Mouse (Mus musculus): ENCODE results near the gene Kcnc3. TPM values are rescaled to one million over a fixed set of nuclear protein-coding genes. Genes with fewer than 3 reads are reported as not detected.

Kcnc3 gene
- polyA plus RNA-seq, 1 experiment from 2014 or later, result 4.4 TPM

- Histone ChIP-seq H3K27ac (no peak overlapping the region), H3K9me3 (peaks cover 4% of the 10 kb centered on the region), H3K9ac (replicated peaks) (no peak overlapping the region), H3K36me3 (no peaks in the 10 kb centered on the region), H3K4me1 (replicated peaks) (0 out of 2 replicates have a peak, but pooled peaks cover 3% of the 10 kb centered on the region), H3K4me3 (replicated peaks) (no peak overlapping the region), H3K4me2 (replicated peaks) (no peak overlapping the region), H3K27me3 (peaks cover 26% of the 10 kb centered on the region)
- no peak for ATAC-seq
- WGBS, result 83% methylated on average over 14 of the region's 14 CpGs
These were observed 25.5 kb downstream of the Kcnc3 start for GRCm38 (mm10) chr7:44615987-44616386.

- 76% methylated on average over 3 of the region's 3 CpGs for WGBS
- Histone ChIP-seq H3K9ac (replicated peaks) (no peak overlapping the region), H3K36me3 (no peaks in the 10 kb centered on the region), H3K9me3 (peaks cover 4% of the 10 kb centered on the region), H3K4me2 (replicated peaks) (no peak overlapping the region), H3K4me1 (replicated peaks) (0 out of 2 replicates have a peak, but pooled peaks cover 3% of the 10 kb centered on the region), H3K27ac (no peak overlapping the region), H3K4me3 (replicated peaks) (no peak overlapping the region), H3K27me3 (peaks cover 26% of the 10 kb centered on the region)
- no peak for ATAC-seq
These were observed 26.6 kb downstream of the Kcnc3 start for GRCm38 (mm10) chr7:44617059-44617458.

GRCm38 (mm10) chr7:44623714-44624542, 33.5 kb downstream of the Kcnc3 start:
- no peak overlapping the region for H3K9ac ChIP-seq (replicated peaks)
- no peak overlapping the region for H3K4me3 ChIP-seq (replicated peaks)
- peaks cover 4% of the 10 kb centered on the region for H3K9me3 ChIP-seq
- H3K4me2 ChIP-seq (replicated peaks), result no peak overlapping the region
- peaks cover 4% of the 10 kb centered on the region; the same call in 1 of the 2 replicates for H3K4me1 ChIP-seq (replicated peaks)
- no peak for ATAC-seq
- no peak overlapping the region for H3K27ac ChIP-seq
- WGBS, result 44% methylated on average over 18 of the region's 18 CpGs
- H3K36me3 ChIP-seq, result no peaks in the 10 kb centered on the region
- peaks cover 10% of the 10 kb centered on the region; the same call in 1 of the 2 replicates for H3K27me3 ChIP-seq

DNA sequence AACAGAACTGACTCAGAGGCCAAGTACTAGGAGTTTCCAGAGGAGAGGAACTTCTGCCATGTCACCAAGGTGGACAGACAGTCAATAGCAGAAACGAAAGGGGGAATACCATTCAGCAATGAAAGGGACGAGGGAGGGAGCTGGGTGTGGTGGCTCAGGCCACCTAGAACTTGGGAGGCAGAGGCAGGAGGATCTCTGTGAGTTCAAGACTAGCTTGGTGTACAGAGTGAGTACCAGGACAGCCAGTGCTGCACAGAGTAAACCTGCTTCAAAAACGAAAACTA, 34.0 kb downstream of the Kcnc3 start:
- WGBS, result 64% methylated on average over 3 of the region's 3 CpGs

DNA sequence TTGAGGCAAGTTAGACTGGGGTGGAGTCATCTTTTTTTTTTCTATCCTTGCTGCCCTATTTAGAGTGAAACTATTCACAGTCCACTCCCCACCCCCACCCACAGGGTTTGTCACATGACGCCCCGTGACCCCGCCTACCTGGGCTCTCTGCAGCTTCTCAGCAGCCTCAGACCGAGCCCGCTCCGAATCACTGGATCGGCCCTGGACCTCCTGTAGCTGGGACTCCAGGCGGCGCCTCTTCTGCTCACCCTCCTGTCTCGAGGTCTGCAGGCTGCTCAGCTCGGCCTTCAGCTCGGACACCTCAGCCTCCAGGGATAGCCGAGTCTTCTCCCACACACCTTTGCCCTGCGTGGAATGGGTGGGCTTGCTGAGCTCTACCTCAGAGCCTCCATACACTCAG, 34.4 kb downstream of the Kcnc3 start:
- no peak overlapping the region for H3K4me2 ChIP-seq (replicated peaks)
- no peak overlapping the region for H3K27ac ChIP-seq
- no peak overlapping the region for H3K9ac ChIP-seq (replicated peaks)
- H3K4me1 ChIP-seq (replicated peaks), result peaks cover 4% of the 10 kb centered on the region; the same call in 1 of the 2 replicates
- H3K4me3 ChIP-seq (replicated peaks), result no peak overlapping the region
- ATAC-seq, result no peak
- H3K36me3 ChIP-seq, result no peaks in the 10 kb centered on the region
- WGBS, result 65% methylated on average over 14 of the region's 14 CpGs
- peaks cover 4% of the 10 kb centered on the region for H3K9me3 ChIP-seq
- H3K27me3 ChIP-seq, result peaks cover 10% of the 10 kb centered on the region; the same call in 1 of the 2 replicates

More for the DNA sequence above, 34.0 kb downstream of the Kcnc3 start:
- ATAC-seq, result no peak
- Histone ChIP-seq H3K27ac (no peak overlapping the region), H3K4me3 (replicated peaks) (no peak overlapping the region), H3K4me1 (replicated peaks) (peaks cover 4% of the 10 kb centered on the region; the same call in 1 of the 2 replicates), H3K9ac (replicated peaks) (no peak overlapping the region), H3K4me2 (replicated peaks) (no peak overlapping the region), H3K27me3 (peaks cover 10% of the 10 kb centered on the region; the same call in 1 of the 2 replicates), H3K36me3 (no peaks in the 10 kb centered on the region), H3K9me3 (peaks cover 4% of the 10 kb centered on the region)

DNA sequence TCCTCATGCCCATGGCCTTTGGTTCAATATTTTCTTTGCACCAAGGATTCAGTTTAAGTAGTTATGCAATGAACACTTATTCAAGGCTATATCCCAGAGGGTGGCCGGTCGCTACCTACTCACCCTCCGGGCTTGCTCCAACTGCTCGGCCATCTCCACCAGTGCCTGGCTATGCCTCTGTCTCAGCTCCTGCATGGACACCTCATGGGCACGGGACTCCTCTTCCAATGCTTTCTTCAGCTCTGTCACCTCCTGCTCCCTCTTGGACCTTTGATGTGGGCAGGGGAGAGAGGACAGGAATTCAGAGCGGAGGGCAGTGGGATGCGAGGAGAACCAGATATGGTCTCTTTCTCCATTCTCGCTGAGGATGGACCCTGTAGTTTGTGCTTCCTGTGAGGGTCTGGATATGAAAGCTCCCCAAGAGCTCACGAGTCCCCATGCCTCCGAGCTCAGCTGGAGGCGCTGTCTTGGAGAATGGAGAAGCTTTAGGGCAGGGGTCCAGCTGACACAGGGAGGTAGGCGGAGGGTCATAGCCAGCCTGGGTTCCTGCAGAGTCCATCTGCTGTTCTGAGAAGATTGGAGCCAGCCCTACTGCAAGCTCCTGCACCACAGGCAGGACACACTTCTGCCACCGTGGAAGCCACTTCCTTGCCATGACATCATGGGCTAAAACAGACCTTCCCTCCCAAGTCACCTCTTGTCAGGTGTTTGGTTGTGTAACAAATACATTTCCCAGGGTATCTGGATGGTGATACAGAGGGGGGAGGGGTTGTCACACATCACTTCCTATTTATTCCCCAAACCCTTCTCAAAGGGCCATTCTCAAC, 35.0 kb downstream of the Kcnc3 start:
- Histone ChIP-seq H3K27me3 (peaks cover 10% of the 10 kb centered on the region; the same call in 1 of the 2 replicates), H3K4me3 (replicated peaks) (no peak overlapping the region), H3K4me1 (replicated peaks) (peaks cover 4% of the 10 kb centered on the region; the same call in 1 of the 2 replicates), H3K4me2 (replicated peaks) (no peak overlapping the region), H3K9ac (replicated peaks) (no peak overlapping the region), H3K27ac (no peak overlapping the region), H3K36me3 (no peaks in the 10 kb centered on the region), H3K9me3 (no peaks in the 10 kb centered on the region)
- ATAC-seq, result no peak
- 90% methylated on average over 13 of the region's 13 CpGs for WGBS

DNA sequence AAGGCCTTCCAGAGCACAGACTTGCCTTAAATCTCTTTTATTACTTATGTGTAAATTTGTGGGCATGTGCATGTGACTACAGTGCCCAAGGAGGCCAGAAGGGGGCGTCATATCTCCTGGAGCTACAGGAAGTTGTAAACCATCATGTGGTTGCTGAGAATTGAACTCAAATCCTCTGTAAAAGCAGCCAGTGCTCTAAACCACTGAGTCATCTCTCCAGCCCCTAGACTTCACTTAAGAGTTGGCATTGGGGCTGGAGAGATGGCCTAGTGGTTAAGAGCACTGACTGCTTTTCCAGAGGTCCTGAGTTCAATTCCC, 35.6 kb downstream of the Kcnc3 start:
- peaks cover 4% of the 10 kb centered on the region; the same call in 1 of the 2 replicates for H3K4me1 ChIP-seq (replicated peaks)
- H3K36me3 ChIP-seq, result no peaks in the 10 kb centered on the region
- no peak overlapping the region for H3K4me3 ChIP-seq (replicated peaks)
- no peaks in the 10 kb centered on the region for H3K9me3 ChIP-seq
- H3K4me2 ChIP-seq (replicated peaks), result no peak overlapping the region
- H3K27me3 ChIP-seq, result peaks cover 10% of the 10 kb centered on the region; the same call in 1 of the 2 replicates
- H3K9ac ChIP-seq (replicated peaks), result no peak overlapping the region
- H3K27ac ChIP-seq, result no peak overlapping the region
- WGBS, result 65% methylated on average over 1 of the region's 1 CpGs
- no peak for ATAC-seq

- 83% methylated on average over 12 of the region's 13 CpGs for WGBS
- peaks cover 4% of the 10 kb centered on the region; the same call in 1 of the 2 replicates for H3K4me1 ChIP-seq (replicated peaks)
- H3K4me2 ChIP-seq (replicated peaks), result no peak overlapping the region
- ATAC-seq, result no peak
- no peak overlapping the region for H3K4me3 ChIP-seq (replicated peaks)
- no peaks in the 10 kb centered on the region for H3K9me3 ChIP-seq
- H3K27ac ChIP-seq, result no peak overlapping the region
- H3K27me3 ChIP-seq, result peaks cover 10% of the 10 kb centered on the region; the same call in 1 of the 2 replicates
- no peak overlapping the region for H3K9ac ChIP-seq (replicated peaks)
- no peaks in the 10 kb centered on the region for H3K36me3 ChIP-seq
These were observed 36.5 kb downstream of the Kcnc3 start for GRCm38 (mm10) chr7:44626966-44627365.

DNA sequence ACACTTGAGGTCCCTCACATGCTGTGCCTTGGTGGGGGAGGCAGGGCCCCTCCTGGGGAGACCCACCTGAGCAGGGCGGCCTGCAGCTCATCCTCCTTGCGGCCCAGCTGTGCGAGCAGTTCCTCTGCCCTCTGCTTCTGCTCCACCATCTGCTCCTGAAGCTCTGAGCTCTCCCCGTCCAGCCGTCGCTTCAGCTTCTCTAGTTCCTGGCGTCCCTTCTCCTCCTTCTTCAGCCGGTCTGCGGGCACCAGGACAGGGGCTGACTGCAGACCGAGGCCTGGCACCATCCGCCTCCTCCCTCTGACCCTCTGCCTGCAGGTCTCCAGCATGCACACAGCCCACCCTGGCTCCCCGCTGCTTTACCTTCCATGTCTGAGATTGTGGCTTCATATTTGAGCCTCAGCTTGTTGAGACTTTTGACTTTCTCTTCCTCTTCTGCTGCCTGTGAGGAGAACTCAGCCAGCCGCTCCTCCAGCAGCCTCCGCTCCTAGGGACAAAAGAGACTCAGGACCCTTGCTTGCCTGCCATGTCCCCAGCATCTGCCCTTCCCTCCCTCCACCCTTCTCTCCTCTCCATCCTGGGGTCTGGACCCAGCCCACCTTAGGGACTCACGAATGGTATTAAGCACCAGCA, 38.1 kb downstream of the Kcnc3 start:
- Histone ChIP-seq H3K4me3 (replicated peaks) (no peak overlapping the region), H3K4me1 (replicated peaks) (peaks cover 4% of the 10 kb centered on the region; the same call in 1 of the 2 replicates), H3K9me3 (no peaks in the 10 kb centered on the region), H3K9ac (replicated peaks) (no peak overlapping the region), H3K27ac (no peak overlapping the region), H3K36me3 (no peaks in the 10 kb centered on the region), H3K4me2 (replicated peaks) (no peak overlapping the region), H3K27me3 (peaks cover 12% of the 10 kb centered on the region)
- no peak for ATAC-seq
- WGBS, result 85% methylated on average over 15 of the region's 15 CpGs

GRCm38 (mm10) chr7:44630437-44630836, 40.0 kb downstream of the Kcnc3 start:
- no peak overlapping the region for H3K27ac ChIP-seq

DNA sequence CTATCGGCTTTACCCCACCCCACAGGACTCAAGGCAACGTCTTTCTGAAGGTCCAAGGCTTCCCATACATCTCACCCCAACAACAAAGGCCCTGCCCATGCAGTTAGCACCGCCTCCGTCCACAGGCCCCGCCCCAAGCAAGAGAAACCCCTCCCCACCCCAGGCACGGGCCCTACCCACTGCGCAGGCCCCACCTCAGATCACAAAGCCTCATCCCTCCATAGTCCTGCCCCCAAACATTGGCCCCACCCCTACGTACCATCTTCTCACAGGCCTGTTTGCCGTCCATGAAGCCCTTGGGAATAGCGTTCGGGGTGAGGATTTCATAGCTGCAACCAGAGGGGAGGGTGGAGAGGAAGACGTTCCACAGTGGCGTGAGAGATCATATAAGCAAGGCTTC, 42.2 kb downstream of the Kcnc3 start:
- Histone ChIP-seq H3K4me1 (replicated peaks) (no peaks in the 10 kb centered on the region), H3K9me3 (no peaks in the 10 kb centered on the region), H3K27me3 (peaks cover 27% of the 10 kb centered on the region), H3K4me3 (replicated peaks) (no peak overlapping the region), H3K36me3 (no peaks in the 10 kb centered on the region), H3K4me2 (replicated peaks) (no peak overlapping the region), H3K27ac (no peak overlapping the region), H3K9ac (replicated peaks) (no peak overlapping the region)
- no peak for ATAC-seq
- 29% methylated on average over 13 of the region's 13 CpGs for WGBS

More at GRCm38 (mm10) chr7:44630437-44630836, 40.0 kb downstream of the Kcnc3 start:
- Histone ChIP-seq H3K4me1 (replicated peaks) (no peaks in the 10 kb centered on the region), H3K9ac (replicated peaks) (no peak overlapping the region), H3K36me3 (no peaks in the 10 kb centered on the region), H3K27me3 (peaks cover 17% of the 10 kb centered on the region), H3K9me3 (no peaks in the 10 kb centered on the region), H3K4me3 (replicated peaks) (no peak overlapping the region), H3K4me2 (replicated peaks) (no peak overlapping the region)
- no peak for ATAC-seq
- 86% methylated on average over 13 of the region's 13 CpGs for WGBS

- H3K36me3 ChIP-seq, result no peaks in the 10 kb centered on the region
- H3K9ac ChIP-seq (replicated peaks), result no peak overlapping the region
- whole genome bisulfite sequencing, result 16% methylated on average over 15 of the region's 15 CpGs
- H3K27me3 ChIP-seq, result peaks cover 34% of the 10 kb centered on the region
- no peak overlapping the region for H3K4me2 ChIP-seq (replicated peaks)
- ATAC-seq, result no peak
- no peak overlapping the region for H3K4me3 ChIP-seq (replicated peaks)
- H3K4me1 ChIP-seq (replicated peaks), result no peaks in the 10 kb centered on the region
- no peak overlapping the region for H3K27ac ChIP-seq
- H3K9me3 ChIP-seq, result no peaks in the 10 kb centered on the region
These were observed 42.9 kb downstream of the Kcnc3 start for GRCm38 (mm10) chr7:44633407-44633806.
